Mouse (Mus musculus): ENCODE results near the gene Cct6b. TPM values are rescaled to one million over a fixed set of nuclear protein-coding genes. Genes with fewer than 3 reads are reported as not detected.

Cct6b gene
- polyA plus RNA-seq, 1 experiment from 2014 or later: 0.30 TPM

DNA sequence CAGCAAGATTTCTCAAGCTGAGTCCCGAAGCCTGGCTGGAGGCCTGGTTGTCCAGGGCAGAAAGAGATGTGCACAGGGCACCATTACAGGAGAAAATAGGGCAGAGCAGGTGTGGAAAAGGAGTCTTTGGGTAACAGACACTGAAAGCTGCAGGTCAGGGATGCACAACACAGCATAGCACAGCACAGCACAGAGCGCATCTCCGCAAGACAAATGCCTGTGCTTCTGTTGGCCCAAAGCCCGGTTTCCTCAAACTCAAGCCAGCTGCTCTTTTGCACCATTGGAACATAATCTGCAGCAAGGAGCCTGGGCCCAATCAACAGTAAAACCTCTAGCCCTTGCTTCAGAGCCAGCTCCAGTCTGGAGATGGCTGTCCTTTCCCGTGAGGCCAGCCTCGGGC is 79.4 kb downstream of the Cct6b start:
- peak; percentile 69 for ATAC-seq
- Histone ChIP-seq H3K27me3 (replicated peaks; ENCODE audit: control insufficient read depth, insufficient read depth, low read length) (no peaks in the 10 kb centered on the region), H3K4me2 (ENCODE audit: low read length) (no peak overlapping the region), H3K27ac (ENCODE audit: low read length) (no peak overlapping the region), H3K36me3 (ENCODE audit: control insufficient read depth, insufficient read depth) (no peaks in the 10 kb centered on the region), H3K9me3 (ENCODE audit: control insufficient read depth, low read length) (no peaks in the 10 kb centered on the region), H3K4me1 (replicated peaks; ENCODE audit: control insufficient read depth, insufficient read depth, low read length) (peaks cover 15% of the 10 kb centered on the region), H3K4me3 (replicated peaks; ENCODE audit: low read length) (no peak overlapping the region), H3K9ac (replicated peaks; ENCODE audit: low read depth, low read length) (no peak overlapping the region)
- WGBS: 40% methylated on average over 6 of the region's 6 CpGs

GRCm38 (mm10) chr11:82683765-82684505 is 80.2 kb downstream of the Cct6b start:
- no peak overlapping the region for H3K4me2 ChIP-seq (ENCODE audit: low read length)
- WGBS: 47% methylated on average over 12 of the region's 12 CpGs
- peak; percentile 78 for ATAC-seq

GRCm38 (mm10) chr11:82678561-82678960 is 85.6 kb downstream of the Cct6b start:
- 39% methylated on average over 12 of the region's 12 CpGs for WGBS
- Histone ChIP-seq H3K36me3 (ENCODE audit: control insufficient read depth, insufficient read depth) (no peaks in the 10 kb centered on the region), H3K4me3 (replicated peaks; ENCODE audit: low read length) (no peak overlapping the region), H3K4me1 (replicated peaks; ENCODE audit: control insufficient read depth, insufficient read depth, low read length) (peaks cover 9% of the 10 kb centered on the region), H3K27me3 (replicated peaks; ENCODE audit: control insufficient read depth, insufficient read depth, low read length) (no peaks in the 10 kb centered on the region), H3K27ac (ENCODE audit: low read length) (no peak overlapping the region), H3K9ac (replicated peaks; ENCODE audit: low read depth, low read length) (no peak overlapping the region), H3K9me3 (ENCODE audit: control insufficient read depth, low read length) (no peaks in the 10 kb centered on the region), H3K4me2 (ENCODE audit: low read length) (no peak overlapping the region)
- ATAC-seq: no peak

More at GRCm38 (mm10) chr11:82683765-82684505, 80.2 kb downstream of the Cct6b start:
- Histone ChIP-seq H3K36me3 (ENCODE audit: control insufficient read depth, insufficient read depth) (no peaks in the 10 kb centered on the region), H3K4me3 (replicated peaks; ENCODE audit: low read length) (no peak overlapping the region), H3K9me3 (ENCODE audit: control insufficient read depth, low read length) (no peaks in the 10 kb centered on the region), H3K4me1 (replicated peaks; ENCODE audit: control insufficient read depth, insufficient read depth, low read length) (peaks cover 15% of the 10 kb centered on the region), H3K9ac (replicated peaks; ENCODE audit: low read depth, low read length) (no peak overlapping the region), H3K27me3 (replicated peaks; ENCODE audit: control insufficient read depth, insufficient read depth, low read length) (no peaks in the 10 kb centered on the region), H3K27ac (ENCODE audit: low read length) (no peak overlapping the region)

Other genes starting within 250 kb of the Cct6b start
- 33.5 and 35.9 TPM in 2 replicates for gene Zfp830, start within 50 bp of the Cct6b start, polyA plus RNA-seq (2015; fragmentation: Nextera tagmentation; extraction: Ambion mirVana)
- gene Lig3, start 16.8 kb upstream of the Cct6b start, polyA plus RNA-seq (2015; fragmentation: Nextera tagmentation; extraction: Ambion mirVana): 33.4 and 34.0 TPM in 2 replicates
- gene Rffl, start 106.9 kb upstream of the Cct6b start, polyA plus RNA-seq (2015; fragmentation: Nextera tagmentation; extraction: Ambion mirVana): 8.8 and 9.3 TPM in 2 replicates
- 13.5 and 15.2 TPM in 2 replicates for gene Rad51d, start 126.3 kb upstream of the Cct6b start, polyA plus RNA-seq (2015; fragmentation: Nextera tagmentation; extraction: Ambion mirVana)
- gene Fndc8, start 127.8 kb upstream of the Cct6b start, polyA plus RNA-seq (2015; fragmentation: Nextera tagmentation; extraction: Ambion mirVana): 0.43 and 1.1 TPM in 2 replicates
- gene Nle1, start 144.1 kb upstream of the Cct6b start, polyA plus RNA-seq (2015; fragmentation: Nextera tagmentation; extraction: Ambion mirVana): 33.3 and 39.7 TPM in 2 replicates
- 0.96 and 1.6 TPM in 2 replicates for gene Unc45b, start 146.2 kb upstream of the Cct6b start, polyA plus RNA-seq (2015; fragmentation: Nextera tagmentation; extraction: Ambion mirVana)
- gene Slfn5, start 187.0 kb upstream of the Cct6b start, polyA plus RNA-seq (2015; fragmentation: Nextera tagmentation; extraction: Ambion mirVana): 1.3 and 1.8 TPM in 2 replicates
- 5.7 and 6.5 TPM in 2 replicates for gene Slfn9, start 227.5 kb upstream of the Cct6b start, polyA plus RNA-seq (2015; fragmentation: Nextera tagmentation; extraction: Ambion mirVana)